Mouse (Mus musculus) lung, postnatal 25 days (tissue): ENCODE measurements around the gene Foxp1.

Experiments used
- DNase-seq: peaks from one replicate; pipeline ENCODE4 v3.0.0; 2022; ENCODE audit warnings: low spot score

Foxp1 gene

DNA sequence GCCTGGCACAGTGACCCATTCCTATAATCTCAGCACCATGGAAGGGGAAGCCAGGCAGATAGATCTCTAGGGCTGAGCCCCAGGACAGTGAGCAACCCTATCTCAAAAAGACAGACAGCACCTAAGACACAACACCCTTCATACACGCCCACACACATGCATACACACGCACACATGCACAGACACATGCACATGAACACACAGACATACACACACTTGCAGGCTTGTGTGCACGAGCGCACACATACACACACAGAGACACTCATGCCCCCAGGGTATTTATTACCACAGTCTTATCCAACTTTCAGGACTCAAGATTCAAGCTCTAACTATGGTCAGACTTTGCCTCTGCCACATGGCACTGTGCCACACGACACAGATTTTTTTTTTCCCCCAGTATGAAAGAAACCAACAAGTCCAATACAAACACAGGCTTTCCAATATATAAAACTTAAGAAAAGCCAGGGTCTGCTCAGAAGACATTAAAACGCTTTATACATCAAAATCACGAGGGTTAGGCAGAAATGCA, 38.3 kb downstream of the Foxp1 start:
- no peak for DNase-seq

DNA sequence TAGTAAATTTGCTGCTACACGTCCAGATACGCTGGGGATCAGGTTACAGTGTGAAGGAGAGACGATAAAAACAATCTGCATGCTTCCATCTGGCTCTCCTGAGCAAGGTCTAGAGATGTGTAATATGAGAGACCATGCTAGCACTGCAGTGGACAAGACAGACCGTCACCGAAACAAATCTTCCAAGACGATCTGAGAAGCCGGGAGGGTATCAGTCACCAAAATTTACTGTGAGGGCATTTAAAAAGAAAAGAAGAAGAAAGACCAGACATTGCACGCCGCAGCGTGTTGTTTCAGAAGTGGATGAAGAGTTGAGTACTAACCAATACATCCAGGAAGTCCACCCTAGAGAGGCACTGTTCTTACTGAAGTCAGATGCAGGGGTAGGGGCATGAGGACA, 39.0 kb downstream of the Foxp1 start:
- no peak for DNase-seq

DNA sequence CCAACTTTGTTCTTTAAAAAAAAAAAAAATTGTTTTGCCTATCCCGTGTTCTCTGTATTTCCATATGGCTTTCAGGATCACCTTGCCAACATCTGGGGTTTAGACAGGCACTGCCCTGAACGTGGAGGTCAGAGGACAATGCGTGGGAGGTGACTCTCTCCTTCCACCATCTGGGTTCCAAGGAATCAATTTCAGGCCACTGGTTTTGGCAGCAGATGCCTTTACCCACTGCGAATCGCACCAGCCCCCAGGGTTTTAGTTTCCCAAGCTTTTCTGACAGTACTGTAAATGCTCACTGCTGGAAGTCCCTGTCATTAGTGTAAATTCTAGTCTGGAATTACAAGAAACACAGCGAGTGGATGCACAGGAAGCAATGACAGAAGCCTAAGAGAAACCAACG, 41.0 kb downstream of the Foxp1 start:
- DNase-seq = no peak

DNA sequence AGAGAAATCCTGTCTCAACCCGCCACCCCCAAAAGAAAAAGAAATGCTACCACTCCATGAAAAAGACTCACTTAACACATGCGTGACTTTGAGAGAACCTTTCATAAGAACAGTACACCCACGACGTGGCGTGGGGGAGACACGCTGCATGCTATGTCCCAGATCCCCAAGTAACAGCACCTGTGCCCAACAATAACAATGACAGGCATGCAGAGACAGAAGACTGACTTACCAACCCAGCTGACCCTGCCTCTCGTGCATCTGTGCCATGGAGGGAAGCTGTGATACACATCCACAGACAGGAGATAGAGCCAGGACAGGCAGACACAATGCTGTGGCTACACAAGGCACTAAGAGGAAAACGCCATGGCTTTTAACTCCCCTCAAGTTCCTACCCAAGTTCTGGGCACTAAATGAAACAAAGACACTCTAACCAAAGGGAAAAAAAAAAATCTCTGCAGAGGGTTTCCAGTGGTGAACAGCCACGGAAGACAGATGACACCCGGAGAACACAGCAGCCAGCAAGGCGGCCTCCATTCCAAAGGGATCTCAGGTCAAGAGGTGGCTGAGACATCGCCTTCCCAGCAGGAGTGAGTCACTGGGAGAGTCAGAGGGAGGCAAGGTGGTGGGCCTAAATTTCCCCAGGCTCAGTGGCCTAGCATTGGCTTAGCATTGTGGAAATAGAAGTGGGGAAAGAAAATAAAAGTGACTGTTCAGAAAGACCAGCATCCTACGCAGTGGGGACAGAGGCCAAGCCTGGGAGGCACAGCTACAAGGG, 43.5 kb downstream of the Foxp1 start:
- DNase-seq = no peak

DNA sequence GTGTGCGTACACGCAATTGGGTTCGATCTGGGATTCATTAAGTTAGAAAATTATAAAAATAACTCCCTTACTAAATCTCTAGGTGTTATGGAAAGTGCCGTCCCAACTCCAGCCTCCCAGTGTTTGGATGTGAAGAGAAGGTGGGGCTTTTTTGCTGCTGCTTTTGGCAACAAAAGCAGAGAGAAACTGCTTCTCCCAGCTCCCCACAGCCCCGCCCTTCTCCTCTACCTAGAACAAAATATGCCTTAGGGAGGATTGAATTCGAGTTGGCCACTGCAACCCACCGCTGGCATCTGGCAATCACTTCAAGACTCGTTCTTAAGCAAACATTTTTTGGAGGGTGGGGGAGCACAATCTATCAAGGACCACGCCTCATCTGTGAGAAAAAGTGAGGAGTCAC, 47.5 kb downstream of the Foxp1 start:
- no peak for DNase-seq

DNA sequence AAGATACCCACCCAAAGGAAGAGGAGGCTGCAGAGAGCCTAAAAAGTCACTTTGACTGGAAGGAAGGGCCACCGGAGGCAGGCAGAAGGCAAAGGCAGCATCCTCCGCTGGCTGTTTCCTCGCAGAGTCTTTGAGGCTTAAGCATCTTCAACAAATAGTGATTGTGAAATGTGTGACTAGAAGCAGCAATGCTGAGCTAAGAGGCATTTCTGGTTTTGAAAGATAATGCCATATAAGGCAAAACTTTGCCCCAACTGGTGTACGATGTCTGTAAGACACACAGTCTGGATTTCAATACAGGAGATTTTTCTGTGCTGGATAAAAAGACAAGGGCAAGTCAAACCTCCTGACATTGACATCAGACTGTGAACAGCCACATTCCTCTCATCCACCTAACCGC, 51.6 kb downstream of the Foxp1 start:
- no peak for DNase-seq

DNA sequence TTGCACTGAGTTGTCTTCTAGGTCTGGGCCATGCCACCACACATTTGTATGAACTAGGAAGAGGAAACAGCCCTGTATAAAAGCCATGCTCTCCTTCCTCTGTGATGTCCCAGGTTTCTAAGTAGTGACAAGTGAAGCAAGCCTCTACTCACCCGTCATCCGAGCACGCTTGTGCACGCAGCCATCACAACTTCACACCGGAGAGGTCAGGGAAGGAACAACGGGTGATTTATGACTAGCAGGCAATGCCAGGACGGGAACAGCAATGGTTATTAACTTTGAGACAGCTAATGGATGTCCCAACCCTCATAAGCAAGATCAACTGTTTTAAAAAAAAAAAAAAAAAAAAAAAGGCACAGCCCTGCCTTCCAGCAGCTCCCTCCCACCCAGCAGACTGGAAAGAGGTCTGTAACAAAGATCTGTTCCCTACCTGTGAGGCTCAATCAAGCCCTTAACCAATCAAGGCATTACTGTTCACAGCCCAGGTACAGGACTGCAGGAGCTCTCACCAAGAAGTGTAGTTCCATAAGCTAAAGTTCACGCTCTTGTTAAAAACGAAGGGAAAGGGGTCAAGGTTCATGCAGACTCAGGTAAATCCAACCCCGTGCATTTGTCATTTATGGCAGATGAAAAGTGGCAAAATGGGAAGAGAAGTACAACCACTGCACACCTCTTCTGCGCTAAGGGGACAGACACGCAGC, 53.2 kb downstream of the Foxp1 start:
- DNase-seq = no peak

DNA sequence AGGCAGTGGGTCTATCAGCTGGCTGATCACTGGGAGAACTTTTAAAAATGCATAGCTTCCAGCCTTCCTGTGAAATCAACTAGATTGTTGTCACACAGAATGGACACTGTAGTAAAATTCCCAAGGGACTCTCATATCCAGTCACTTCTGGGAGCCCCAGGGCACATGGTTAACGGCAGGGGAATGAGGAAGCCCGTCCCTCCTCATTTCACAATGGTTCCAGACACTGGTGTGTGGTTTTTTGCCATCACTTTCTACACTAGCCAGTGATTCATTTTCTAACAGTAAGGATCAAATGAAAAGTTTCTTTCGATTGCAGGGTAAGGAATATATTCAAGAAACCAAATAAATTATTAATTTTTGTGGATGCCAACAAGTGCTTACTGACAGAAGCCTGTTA, 54.7 kb downstream of the Foxp1 start:
- DNase-seq = no peak

DNA sequence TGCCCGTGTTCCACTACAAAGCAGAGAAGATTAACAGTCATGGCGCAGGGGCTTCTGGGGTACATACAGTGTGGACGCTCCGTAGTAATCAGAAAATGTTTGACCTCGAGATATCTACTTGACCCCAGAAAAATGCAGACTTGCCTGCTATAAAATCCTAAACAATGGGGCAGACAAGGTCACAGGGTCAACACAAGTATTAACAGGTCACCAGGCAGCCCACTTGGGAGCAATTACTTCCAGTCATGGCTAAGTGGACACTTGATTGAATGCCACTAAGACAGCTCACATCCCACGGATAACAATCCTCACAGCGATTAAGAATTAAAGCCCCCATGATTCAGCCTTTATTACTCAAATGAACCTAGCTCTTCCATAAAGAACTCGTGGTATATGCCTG, 55.4 kb downstream of the Foxp1 start:
- no peak for DNase-seq

DNA sequence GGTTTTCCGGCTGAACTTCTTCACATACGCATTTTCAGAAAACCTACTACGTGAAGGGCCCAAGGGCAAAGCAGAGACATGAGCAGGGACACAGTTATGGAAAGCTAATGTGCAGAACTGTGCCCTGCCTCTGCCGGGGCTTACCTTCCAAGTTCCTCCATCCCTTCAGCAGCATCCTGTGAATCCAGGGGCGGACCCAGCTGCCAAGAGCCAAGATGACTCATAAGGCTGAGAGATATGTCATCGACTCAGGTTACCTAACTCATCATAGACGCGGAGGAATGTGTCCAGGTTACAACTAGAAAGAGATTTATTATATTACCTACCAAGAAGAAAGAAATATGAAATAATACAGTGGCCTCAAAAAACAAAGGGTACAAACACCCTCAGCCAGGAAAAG, 56.2 kb downstream of the Foxp1 start:
- DNase-seq = no peak

DNA sequence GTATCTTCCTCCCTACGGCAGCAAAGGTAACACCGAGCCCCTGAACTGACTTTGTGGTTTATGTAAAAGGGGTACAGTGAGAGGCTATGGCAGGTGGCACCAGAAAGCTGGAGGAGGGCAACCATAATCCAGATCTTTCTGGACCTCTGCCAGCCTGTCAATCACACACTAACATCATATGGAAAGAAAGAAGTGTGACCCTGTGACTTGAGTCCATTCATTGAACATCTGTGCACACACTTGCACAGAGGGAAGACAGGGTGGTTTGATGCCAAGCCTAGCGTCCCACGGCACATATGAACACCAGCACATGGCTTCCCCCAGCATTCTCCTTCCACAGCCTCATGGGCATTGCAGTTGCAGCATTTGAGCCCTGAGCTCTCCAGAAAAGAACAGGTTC, 58.1 kb downstream of the Foxp1 start:
- DNase-seq = no peak

DNA sequence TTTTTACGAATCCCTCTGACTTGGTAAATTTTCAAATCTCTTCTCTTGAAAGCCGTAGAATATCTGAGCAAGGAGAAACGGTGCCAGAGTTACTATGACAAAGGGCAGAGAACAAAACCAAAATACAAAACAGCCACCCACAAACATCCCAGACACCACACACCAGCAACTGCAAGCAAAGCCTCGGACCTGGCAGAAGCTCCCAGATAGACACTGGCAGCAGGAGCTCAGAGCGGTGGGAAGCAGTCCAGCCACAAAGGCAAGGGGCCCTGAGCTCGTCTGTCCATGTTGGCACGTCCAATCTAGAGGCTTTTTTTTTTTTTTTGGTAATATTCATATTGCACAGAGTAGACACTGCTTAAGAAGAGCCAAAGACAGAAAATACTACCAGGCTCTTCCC, 58.6 kb downstream of the Foxp1 start:
- DNase-seq = no peak

DNA sequence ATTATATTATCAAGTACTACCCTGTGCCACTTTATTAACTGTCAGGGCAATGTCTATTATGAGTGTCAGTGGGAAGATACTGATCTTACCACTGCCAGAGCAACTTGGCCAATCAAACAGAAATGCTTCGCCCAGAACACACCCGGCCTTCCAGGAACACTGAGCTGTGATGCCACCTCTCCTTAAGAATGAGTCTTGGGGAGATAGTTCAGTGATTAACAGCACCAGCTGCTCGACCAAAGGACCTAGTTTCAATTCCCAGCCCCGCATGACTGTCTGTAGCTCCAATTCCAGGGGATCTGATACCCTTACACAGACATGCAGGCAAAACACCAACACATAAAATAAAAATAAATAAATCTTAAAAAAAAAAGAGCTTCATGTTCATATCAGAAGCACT, 63.7 kb downstream of the Foxp1 start:
- DNase-seq = no peak

DNA sequence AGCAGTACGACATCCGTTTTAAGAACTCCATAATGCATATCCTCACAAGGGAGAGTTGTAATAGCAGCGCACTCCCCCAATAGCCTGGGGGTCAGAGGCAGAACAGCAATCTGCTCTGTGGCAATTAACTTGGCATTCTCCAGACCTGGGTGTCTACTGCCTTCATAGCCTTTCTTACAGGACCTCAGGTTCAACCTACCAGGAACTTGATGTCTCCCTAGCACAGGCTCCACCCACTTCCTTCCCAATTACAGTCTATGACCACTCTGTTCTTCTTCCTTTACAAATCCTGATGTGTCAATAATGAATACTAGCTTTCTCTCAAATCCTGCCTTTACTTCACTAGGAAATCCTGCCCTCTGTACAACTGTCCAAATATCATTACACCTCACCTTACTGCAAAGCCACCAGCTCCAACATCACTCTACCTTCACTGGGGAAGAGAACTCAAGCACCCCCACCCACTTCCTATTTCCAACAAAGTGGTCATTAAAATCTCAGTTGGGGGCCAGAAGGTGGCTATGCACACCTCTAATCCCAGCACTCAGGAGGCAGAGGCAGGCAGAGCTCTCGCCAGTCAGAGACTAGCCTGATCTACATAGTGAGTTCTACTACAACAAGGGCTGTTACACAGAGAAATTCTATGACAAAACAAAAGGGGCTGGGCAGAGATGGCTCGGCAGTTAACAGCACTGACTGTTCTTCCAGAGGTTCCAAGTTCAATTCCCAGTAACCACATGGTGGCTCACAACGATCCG, 68.6 kb downstream of the Foxp1 start:
- no peak for DNase-seq

DNA sequence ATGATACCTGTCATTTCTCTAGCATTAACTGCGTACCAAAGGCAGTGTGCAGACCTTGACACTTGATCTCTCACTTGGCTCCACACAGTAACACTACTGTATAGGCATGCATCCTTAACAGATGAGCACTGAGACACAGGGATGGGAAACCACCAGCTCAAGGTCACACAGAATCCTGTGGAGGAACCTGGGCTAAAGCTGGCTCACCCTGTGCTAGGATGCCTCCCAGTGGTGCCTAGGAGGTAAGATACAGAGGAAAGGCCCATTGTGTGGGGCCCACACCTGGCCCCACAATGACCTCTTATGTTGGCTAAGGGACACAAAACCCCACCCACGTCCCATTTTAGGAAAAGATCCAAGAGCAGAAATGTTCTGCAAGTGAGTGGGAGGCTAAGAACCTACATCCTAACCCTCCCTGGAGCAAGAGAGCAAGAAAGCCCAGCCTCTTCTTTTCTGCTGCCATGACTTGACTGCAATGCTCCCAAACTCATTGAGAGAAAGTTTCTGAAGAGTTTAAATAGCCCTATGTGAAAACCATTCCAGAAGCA, 69.8 kb downstream of the Foxp1 start:
- DNase-seq = peak; percentile 27

DNA sequence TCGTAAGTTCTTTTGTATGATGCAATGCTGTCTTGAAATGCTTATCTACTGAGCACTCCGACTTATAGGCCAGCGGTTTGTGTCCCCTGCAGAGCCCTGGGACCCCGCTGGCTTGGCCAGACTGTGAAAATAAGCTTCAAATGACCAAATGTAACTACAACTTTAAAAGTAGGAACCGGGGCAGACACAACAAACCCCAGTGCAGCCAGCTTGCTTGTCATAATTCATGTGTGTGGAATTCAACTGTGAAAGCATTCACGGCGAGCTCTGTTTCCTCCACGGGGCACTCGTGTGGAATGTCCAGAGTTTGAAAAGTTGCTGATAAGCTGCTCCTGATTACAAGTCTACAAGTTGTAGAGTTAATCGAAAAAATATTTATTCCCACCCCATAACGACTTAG, 71.0 kb downstream of the Foxp1 start:
- DNase-seq = no peak

DNA sequence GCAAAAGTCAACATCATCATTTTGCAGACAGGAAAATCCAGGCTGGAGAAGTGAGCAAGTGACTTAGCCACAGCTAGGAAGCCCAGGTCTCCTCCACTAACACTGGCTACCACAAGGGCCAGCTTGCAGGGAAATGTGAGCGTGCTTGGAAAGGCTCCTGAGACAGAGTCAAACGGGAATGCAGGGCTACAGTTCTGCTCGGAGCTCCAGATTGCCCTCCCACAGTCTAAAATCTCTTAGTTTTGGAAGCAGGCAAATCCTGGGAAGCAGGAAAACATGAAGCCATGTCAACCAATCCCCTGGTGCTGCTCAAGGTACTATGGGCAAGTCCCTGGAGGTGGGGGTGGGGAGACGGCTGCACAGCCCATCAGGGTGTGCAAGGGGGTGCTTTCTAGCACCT, 75.1 kb downstream of the Foxp1 start:
- no peak for DNase-seq

DNA sequence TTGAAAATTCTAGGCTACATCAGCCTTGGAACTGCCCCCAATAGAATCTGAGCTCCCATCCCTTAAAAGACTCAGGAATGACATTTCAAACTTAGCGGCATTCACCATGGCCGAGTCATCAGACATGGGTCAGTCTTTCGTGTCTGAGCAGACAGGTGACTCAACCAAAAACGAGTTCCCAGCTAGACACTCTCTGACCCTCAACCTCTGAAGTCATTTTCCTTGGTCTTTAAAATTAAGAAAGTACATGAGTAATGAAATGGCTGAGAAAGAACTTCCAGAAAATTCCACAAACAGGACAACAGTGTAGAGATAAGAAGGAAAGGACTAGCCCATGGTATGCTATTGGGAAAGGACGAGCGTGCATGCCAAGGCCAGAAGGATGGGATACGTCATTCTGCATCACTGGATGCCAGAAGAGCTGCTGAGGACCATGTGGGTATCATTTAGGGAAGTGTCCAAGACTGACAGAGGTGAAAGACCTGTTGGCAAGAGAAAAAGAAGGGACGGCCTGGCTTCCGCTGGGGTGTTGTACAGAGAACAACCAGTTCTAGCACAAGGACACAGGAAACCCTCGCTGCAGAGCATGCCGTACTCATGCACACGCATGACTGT, 75.6 kb downstream of the Foxp1 start:
- no peak for DNase-seq

DNA sequence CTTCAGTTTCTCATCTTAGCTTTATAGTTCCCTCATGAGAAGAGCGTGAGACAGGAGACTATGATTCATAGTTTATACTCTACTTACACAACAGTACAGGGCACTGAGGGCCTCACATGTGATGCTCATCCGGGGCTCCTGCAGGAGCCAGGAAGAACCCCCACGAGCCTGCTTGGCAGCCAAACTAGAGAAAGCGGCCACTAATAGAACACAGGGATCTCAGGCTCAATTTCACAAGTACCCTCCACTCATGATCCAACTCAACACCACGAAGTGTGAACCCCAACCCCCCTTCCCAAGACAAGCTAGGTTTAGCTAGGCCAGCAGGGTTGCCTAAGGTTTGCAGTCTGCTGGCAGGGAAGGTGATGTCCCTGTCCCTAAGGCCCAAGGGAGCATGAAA, 79.1 kb downstream of the Foxp1 start:
- no peak for DNase-seq

DNA sequence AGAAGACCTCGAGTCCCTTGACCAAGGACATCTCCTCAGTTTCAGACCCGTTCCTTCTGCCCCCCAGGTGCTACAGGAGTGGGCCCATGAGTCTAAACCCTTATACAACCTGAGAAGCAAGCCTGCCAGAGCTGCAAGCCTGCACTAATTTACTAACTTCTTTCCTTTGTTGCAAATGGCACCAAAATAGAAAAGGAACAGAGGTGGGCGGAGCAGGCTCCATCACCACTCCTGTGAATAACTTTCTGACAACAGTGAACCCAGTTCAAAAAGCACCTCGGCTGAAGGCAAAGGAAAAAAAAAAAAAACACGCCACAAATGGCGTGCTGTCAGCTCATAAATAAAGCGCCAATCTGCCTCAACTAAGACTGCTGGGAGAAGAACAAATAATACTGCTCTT, 81.4 kb downstream of the Foxp1 start:
- no peak for DNase-seq

DNA sequence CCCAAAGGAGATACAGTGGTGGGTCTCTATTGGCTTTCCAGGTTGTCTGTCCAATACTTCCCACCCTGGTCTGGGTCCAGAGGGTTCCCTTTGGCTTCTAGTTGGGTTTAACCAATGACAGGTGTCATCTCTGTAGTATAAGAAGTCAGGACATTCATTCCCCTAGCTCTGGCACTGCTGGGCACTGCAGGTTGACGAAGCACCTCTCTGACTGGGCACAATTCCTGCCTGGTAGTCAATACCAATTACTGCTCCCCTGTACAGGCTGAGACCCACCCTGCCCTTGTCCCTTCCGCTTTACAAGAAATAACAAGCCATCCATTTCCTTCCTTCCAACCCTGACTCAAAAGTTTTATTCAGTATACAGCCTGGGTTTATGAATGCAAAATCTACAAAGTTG, 81.9 kb downstream of the Foxp1 start:
- DNase-seq = no peak

DNA sequence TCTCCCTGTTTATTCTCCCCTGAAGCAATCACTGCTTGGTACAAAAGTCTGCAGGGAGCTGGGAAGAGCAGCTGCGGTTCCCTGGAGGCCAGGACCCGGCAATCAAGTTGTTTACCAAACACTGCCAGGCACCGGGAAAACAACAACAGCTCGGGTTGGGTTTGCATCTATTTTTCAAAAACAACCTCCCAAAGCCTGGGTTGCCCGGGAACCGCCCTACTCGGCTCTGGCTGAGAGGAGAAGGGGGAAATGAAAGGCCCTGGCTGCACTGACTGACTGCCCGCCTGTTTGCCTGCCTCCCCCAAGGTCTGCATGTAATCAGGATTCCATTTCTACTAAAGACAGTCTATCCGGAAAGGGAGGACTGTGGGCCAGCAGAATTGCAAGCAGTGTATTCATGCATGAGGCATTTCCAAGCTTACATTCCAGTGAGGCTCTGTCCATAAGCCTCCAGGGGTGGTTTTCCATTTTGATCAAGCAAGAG, 82.6 kb downstream of the Foxp1 start:
- DNase-seq = no peak
